ENCODE assay signal across 18 mouse cellular contexts in the genomic region with DNA sequence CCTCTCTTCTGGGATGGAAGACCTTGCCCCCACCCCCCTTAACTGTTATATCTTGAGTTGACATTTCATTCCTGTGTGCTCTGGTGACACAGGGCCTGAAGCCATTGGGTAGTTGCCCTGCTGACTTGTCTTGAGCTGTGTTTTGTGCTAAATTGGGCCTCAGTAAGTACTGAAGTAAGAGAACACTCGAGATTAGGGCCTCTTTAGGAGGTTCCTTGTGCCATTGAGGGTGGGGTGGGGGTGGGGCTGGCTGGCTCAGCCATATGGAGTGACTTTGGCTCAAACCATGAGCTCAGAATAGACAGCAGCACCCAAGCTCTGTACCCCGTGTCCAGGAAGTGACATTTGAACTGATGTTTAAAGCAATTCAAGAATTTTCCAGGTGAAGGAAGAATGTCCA.
A peak's percentile ranks its signal among the peaks of the same experiment; 100 is the strongest.
DNase-seq lines count a peak whose midpoint lies in the region; ATAC-seq and TF ChIP-seq lines count a peak whose summit lies in the region.
"Had no signal": no experiment of that assay in that cellular context is flagged by ENCODE, and none has a peak within 500 bp of the region (broad histone marks: within the 10 kb centered on the region; RNA-seq: fewer than 3 reads in every experiment).

No protein-coding gene starts in this region.

- H3K9ac ChIP-seq in intestine, embryonic 15.5 days = no peak overlapping the region
- no peak overlapping the region for H3K9ac ChIP-seq in intestine, postnatal 0 days (ENCODE audit: low read depth, low read length)
- H3K9ac ChIP-seq: forebrain, postnatal 0 days; limb, embryonic 15.5 days; liver, postnatal 0 days had no signal

- ATAC-seq in intestine, embryonic 15.5 days = 0 out of 2 replicates have a peak, but pooled peaks have one; percentile 13
- no peak for ATAC-seq in intestine, postnatal 0 days
- ATAC-seq: forebrain, postnatal 0 days; hindbrain, embryonic 16.5 days; liver, postnatal 0 days had no signal

- H3K27ac ChIP-seq in heart, embryonic 10.5 days = peak overlapping the region; percentile 74
- no peak overlapping the region for H3K27ac ChIP-seq in intestine, embryonic 15.5 days
- H3K27ac ChIP-seq in intestine, postnatal 0 days (ENCODE audit: low read depth, low read length) = no peak overlapping the region
- H3K27ac ChIP-seq: limb, embryonic 15.5 days had no signal

- peaks cover 16% of the 10 kb centered on the region for H3K36me3 ChIP-seq in heart, embryonic 10.5 days
- no peaks in the 10 kb centered on the region for H3K36me3 ChIP-seq in intestine, embryonic 15.5 days
- no peaks in the 10 kb centered on the region; the same call in 1 of the 2 replicates for H3K36me3 ChIP-seq in intestine, postnatal 0 days (ENCODE audit: control insufficient read depth, insufficient read depth)

- H3K4me2 ChIP-seq in intestine, embryonic 15.5 days (replicated peaks) = no peak overlapping the region
- no peak overlapping the region for H3K4me2 ChIP-seq in intestine, postnatal 0 days (replicated peaks; ENCODE audit: low read depth)
- H3K4me2 ChIP-seq: limb, embryonic 15.5 days had no signal

- no peak for DNase-seq in heart, embryonic 10.5 days (ENCODE audit: low spot score)
- no peak for DNase-seq in heart, postnatal 4 days
- peak; percentile 48 to 68 for DNase-seq in lung, adult 18-20 months
- DNase-seq in lung, postnatal 10 days = no peak
- DNase-seq in lung, postnatal 25 days (ENCODE audit: low spot score) = peak; percentile 72
- no peak for DNase-seq in right cerebral cortex, postnatal 4 days
- DNase-seq: adrenal gland, postnatal 10 days; cerebellum, adult 11-12 months; cerebellum, postnatal 25 days; forebrain, postnatal 0 days; heart, postnatal 14 days; kidney, postnatal 25 days; layer of hippocampus, adult 9-11 months; liver, postnatal 0 days had no signal

- no peaks in the 10 kb centered on the region for H3K27me3 ChIP-seq in heart, embryonic 10.5 days (ENCODE audit: insufficient read depth, poor library complexity, severe bottlenecking)
- H3K27me3 ChIP-seq in intestine, embryonic 15.5 days (replicated peaks) = no peaks in the 10 kb centered on the region
- no peaks in the 10 kb centered on the region for H3K27me3 ChIP-seq in intestine, postnatal 0 days (replicated peaks; ENCODE audit: control insufficient read depth, insufficient read depth, low read length)
- H3K27me3 ChIP-seq: limb, embryonic 15.5 days had no signal

- no peaks in the 10 kb centered on the region for H3K9me3 ChIP-seq in heart, embryonic 10.5 days
- H3K9me3 ChIP-seq in intestine, embryonic 15.5 days = no peaks in the 10 kb centered on the region
- no peaks in the 10 kb centered on the region for H3K9me3 ChIP-seq in intestine, postnatal 0 days (ENCODE audit: control insufficient read depth)
- H3K9me3 ChIP-seq: limb, embryonic 15.5 days had no signal

- 18% methylated on average over 2 of the region's 2 CpGs for WGBS in heart, embryonic 10.5 days
- WGBS in intestine, embryonic 15.5 days = 21% methylated on average over 2 of the region's 2 CpGs
- WGBS in intestine, postnatal 0 days = 10% methylated on average over 2 of the region's 2 CpGs

- TF ChIP-seq CTCF in intestine, postnatal 0 days (IDR thresholded peaks at IDR 0.05; ENCODE audit: low read depth) = no peak

- H3K4me3 ChIP-seq in heart, embryonic 10.5 days = no peak overlapping the region
- H3K4me3 ChIP-seq in intestine, embryonic 15.5 days (replicated peaks) = no peak overlapping the region
- H3K4me3 ChIP-seq in intestine, postnatal 0 days (ENCODE audit: low read depth, low read length) = no peak overlapping the region
- H3K4me3 ChIP-seq: limb, embryonic 15.5 days had no signal

- peaks cover 75% of the 10 kb centered on the region for H3K4me1 ChIP-seq in heart, embryonic 10.5 days
- peaks cover 51% of the 10 kb centered on the region for H3K4me1 ChIP-seq in intestine, embryonic 15.5 days (replicated peaks)
- peaks cover 26% of the 10 kb centered on the region for H3K4me1 ChIP-seq in intestine, postnatal 0 days (replicated peaks; ENCODE audit: control insufficient read depth, insufficient read depth, low read length)

Comparison
In these comparisons a context has a peak if more than half of its experiments do, and no peak if none do; other contexts are left out.
1. DNase-seq: peak in lung, adult 18-20 months (2 of 2) and lung, postnatal 25 days (single experiment); none in heart, embryonic 10.5 days (single experiment), heart, postnatal 4 days (single experiment), lung, postnatal 10 days (single experiment) and right cerebral cortex, postnatal 4 days (single experiment).